Mouse (Mus musculus) bone marrow, adult 2 months (tissue): ENCODE results near the gene Rhoj.

Experiments used
- CTCF ChIP-seq: fragments of 200-500 bp; IDR thresholded peaks from 2 replicates; pipeline ENCODE4 v1.5.1; 2011; ENCODE audit warnings: low read length, control low read depth; ENCODE audit not compliant: control insufficient read depth, insufficient read depth
- POLR2A ChIP-seq: fragments of 200-500 bp; IDR thresholded peaks from 2 replicates; pipeline ENCODE4 v1.6.1; 2011; ENCODE audit warnings: low read depth, mild to moderate bottlenecking, control low read depth, low read length, borderline replicate concordance; ENCODE audit not compliant: control insufficient read depth

DNA sequence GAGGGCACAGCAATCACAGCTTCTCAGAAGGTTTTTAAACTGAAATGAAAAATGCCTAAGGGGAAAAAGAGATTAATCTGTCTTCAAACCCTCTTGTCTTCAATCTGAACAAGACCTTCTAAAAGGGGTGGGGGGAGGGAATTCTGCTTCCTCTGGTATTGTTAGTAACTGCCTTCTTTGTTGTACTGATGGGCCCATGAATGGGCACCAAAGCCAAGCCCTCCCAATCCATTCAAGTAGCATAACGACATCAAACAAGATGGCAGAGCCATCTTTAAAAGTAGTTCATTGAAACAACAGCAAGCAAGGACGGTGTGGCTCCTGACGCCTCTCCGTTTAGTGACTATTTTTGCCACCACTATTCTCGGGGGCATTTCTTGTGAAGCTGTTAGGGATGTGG is 42.6 kb downstream of the Rhoj start:
- TF ChIP-seq CTCF (no peak), POLR2A (no peak)
